In genomic region chr6:111965766-111966165, GRCm38 (mm10) we compare ENCODE assay signal across 15 mouse cellular contexts.
A peak's percentile ranks its signal among the peaks of the same experiment; 100 is the strongest.
DNase-seq lines count a peak whose midpoint lies in the region; ATAC-seq and TF ChIP-seq lines count a peak whose summit lies in the region.
"Had no signal": no experiment of that assay in that cellular context is flagged by ENCODE, and none has a peak within 500 bp of the region (broad histone marks: within the 10 kb centered on the region; RNA-seq: fewer than 3 reads in every experiment).

No protein-coding gene starts in this region.

- WGBS in lung, postnatal 0 days: 65% methylated on average over 3 of the region's 3 CpGs
- WGBS in intestine, embryonic 16.5 days: 73% methylated on average over 3 of the region's 3 CpGs

- peak; percentile 3 for DNase-seq in cerebellum, postnatal 14 days
- DNase-seq in cerebellum, adult 11-12 months: no peak
- DNase-seq in lung, postnatal 10 days: peak; percentile 5
- DNase-seq in lung, postnatal 0 days (ENCODE audit: low spot score): no peak
- DNase-seq in adrenal gland, postnatal 25 days: peak; percentile 76
- DNase-seq in heart, postnatal 4 days: peak; percentile 8
- no peak for DNase-seq in neural tube, embryonic 10.5 days (ENCODE audit: extremely low spot score, low spot score)
- DNase-seq: kidney, adult 18-20 months; lung, postnatal 36 days; midbrain, embryonic 14.5 days; right cerebral cortex, postnatal 25 days had no signal

- H3K9ac ChIP-seq in lung, postnatal 0 days (replicated peaks; ENCODE audit: low read depth): no peak overlapping the region
- no peak overlapping the region for H3K9ac ChIP-seq in intestine, embryonic 16.5 days (ENCODE audit: low read depth, low read length)
- H3K9ac ChIP-seq: forebrain, embryonic 12.5 days; neural tube, embryonic 13.5 days had no signal

- H3K9me3 ChIP-seq in lung, postnatal 0 days (ENCODE audit: low read length): no peaks in the 10 kb centered on the region
- H3K9me3 ChIP-seq in intestine, embryonic 16.5 days (ENCODE audit: control insufficient read depth, low read length): no peaks in the 10 kb centered on the region
- H3K9me3 ChIP-seq: forebrain, embryonic 12.5 days; neural tube, embryonic 13.5 days had no signal

- H3K4me3 ChIP-seq in lung, postnatal 0 days (ENCODE audit: low read depth, low read length): no peak overlapping the region
- H3K4me3 ChIP-seq in intestine, embryonic 16.5 days (ENCODE audit: low read length): no peak overlapping the region
- H3K4me3 ChIP-seq: forebrain, embryonic 12.5 days; neural tube, embryonic 13.5 days had no signal

- H3K4me2 ChIP-seq in lung, postnatal 0 days (replicated peaks; ENCODE audit: low read depth, low read length): no peak overlapping the region
- H3K4me2 ChIP-seq in intestine, embryonic 16.5 days (ENCODE audit: low read depth, low read length): no peak overlapping the region
- H3K4me2 ChIP-seq: forebrain, embryonic 12.5 days; liver, embryonic 11.5 days; neural tube, embryonic 13.5 days had no signal

- TF ChIP-seq EP300 in lung, postnatal 0 days (IDR thresholded peaks at IDR 0.05): no peak

- no peaks in the 10 kb centered on the region for H3K4me1 ChIP-seq in lung, postnatal 0 days (ENCODE audit: insufficient read depth, low read depth, low read length)
- H3K4me1 ChIP-seq in intestine, embryonic 16.5 days (ENCODE audit: control insufficient read depth, insufficient read depth, low read length): no peaks in the 10 kb centered on the region
- H3K4me1 ChIP-seq: forebrain, embryonic 12.5 days; neural tube, embryonic 13.5 days had no signal

- no peak overlapping the region for H3K27ac ChIP-seq in lung, postnatal 0 days (ENCODE audit: low read length)
- H3K27ac ChIP-seq in intestine, embryonic 16.5 days (ENCODE audit: low read length): no peak overlapping the region
- H3K27ac ChIP-seq: forebrain, embryonic 12.5 days; neural tube, embryonic 13.5 days had no signal

- no peak for ATAC-seq in lung, postnatal 0 days
- ATAC-seq in intestine, embryonic 16.5 days: no peak

- H3K27me3 ChIP-seq in lung, postnatal 0 days (replicated peaks; ENCODE audit: insufficient read depth, low read length): no peaks in the 10 kb centered on the region
- H3K27me3 ChIP-seq in intestine, embryonic 16.5 days (replicated peaks; ENCODE audit: control insufficient read depth, insufficient read depth, low read length): no peaks in the 10 kb centered on the region
- H3K27me3 ChIP-seq: forebrain, embryonic 12.5 days; neural tube, embryonic 13.5 days had no signal

- no peak for TF ChIP-seq CTCF in lung, postnatal 0 days (IDR thresholded peaks at IDR 0.05)

- no peaks in the 10 kb centered on the region for H3K36me3 ChIP-seq in lung, postnatal 0 days (ENCODE audit: insufficient read depth, low read length)
- no peaks in the 10 kb centered on the region for H3K36me3 ChIP-seq in intestine, embryonic 16.5 days (ENCODE audit: control insufficient read depth, insufficient read depth, low read length)
- H3K36me3 ChIP-seq: forebrain, embryonic 12.5 days; neural tube, embryonic 13.5 days had no signal

Comparison
In these comparisons a context has a peak if more than half of its experiments do, and no peak if none do; other contexts are left out.
1. DNase-seq: peak in cerebellum, postnatal 14 days (2 of 2), lung, postnatal 10 days (single experiment), adrenal gland, postnatal 25 days (single experiment) and heart, postnatal 4 days (single experiment); none in cerebellum, adult 11-12 months (single experiment), lung, postnatal 0 days (single experiment) and neural tube, embryonic 10.5 days (single experiment).